Mouse (Mus musculus) urinary bladder, postnatal 14 days (tissue): ENCODE measurements around the gene Hlcs.

Experiments
- DNase-seq: peaks from one replicate; pipeline ENCODE4 v3.0.0; 2021; ENCODE audit warnings: low spot score

The Hlcs gene

DNA sequence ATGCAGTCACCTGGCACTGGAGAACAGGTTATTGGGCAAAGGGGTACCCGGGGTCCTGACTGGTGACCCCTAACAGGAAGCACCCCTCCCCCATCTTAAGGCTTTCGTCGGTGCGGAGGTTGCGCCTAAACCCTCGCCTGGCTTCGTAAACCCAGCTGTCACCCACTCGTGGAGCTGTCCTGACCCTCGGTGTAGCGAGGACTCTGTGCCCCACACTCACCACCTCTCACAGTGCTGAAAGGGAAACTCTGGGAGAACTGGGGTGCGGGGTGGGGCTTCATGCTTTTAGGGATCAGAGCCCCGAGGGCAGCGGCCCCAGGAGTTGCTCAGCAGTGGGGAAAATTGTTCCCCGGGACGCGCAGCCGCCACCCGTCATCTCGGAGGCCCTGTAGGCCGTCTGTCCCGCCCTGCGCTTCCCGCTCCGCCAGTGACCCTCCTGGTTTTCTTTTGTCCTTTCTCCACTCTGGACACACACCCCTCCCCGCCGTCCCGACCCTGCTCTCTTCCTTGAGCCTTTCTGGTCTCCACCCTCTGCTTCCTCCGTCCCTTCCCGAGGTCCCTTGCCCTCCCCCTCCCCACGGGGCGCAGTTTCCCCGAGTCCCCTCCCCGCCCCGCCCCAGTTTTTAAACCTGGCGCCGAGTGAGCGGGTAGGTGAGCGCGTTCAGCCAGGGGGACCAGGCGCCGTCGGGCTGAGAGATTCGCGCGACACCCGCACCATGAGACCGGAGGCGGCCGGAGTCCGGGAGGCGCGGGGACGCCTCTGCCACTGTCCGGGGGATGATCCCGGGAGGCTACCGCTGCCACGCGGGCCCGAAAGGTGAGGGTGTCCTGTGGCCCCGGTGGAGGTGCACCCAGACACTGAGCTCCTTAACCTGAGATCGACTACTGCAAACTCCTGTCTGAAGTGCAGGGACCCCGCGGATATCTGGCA lies 14.7 kb upstream of the Hlcs start, which contains the start of gene Ripply3:
Ripply3 (plus strand) TSS at position 640 of the 931 bp plus-strand sequence.
- peak; percentile 41 for DNase-seq

- DNase-seq = no peak
These were observed 12.6 kb upstream of the Hlcs start for GRCm38 (mm10) chr16:94326008-94326407.

- no peak for DNase-seq
These were observed 10.3 kb upstream of the Hlcs start for GRCm38 (mm10) chr16:94323681-94324080.

- no peak for DNase-seq
These were observed 6.9 kb upstream of the Hlcs start for GRCm38 (mm10) chr16:94320223-94320622.

DNA sequence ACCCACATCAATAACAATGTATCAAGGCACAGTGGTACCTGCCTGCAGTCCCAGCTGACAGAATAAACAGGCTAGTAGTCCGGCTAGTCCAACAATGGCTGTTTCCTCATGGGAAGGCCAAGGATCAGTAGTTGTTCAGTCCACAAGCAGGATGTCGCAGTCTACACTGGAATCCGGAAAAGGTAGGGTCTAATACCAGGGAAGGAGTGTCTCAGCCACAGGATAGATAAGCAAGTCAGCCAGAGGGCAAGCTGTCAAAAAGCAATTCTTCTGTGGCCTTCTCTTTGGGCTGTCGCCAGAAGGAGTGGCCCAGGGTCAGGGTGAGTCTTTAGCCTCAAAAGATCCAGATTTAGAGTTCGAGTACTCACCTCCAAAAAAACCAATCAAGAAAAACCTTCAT lies 4.4 kb upstream of the Hlcs start:
- DNase-seq = peak; percentile 52

GRCm38 (mm10) chr16:94315215-94315614 lies 1.8 kb upstream of the Hlcs start:
- no peak for DNase-seq

- DNase-seq = no peak
These were observed 1.3 kb upstream of the Hlcs start for GRCm38 (mm10) chr16:94314626-94315025.

DNA sequence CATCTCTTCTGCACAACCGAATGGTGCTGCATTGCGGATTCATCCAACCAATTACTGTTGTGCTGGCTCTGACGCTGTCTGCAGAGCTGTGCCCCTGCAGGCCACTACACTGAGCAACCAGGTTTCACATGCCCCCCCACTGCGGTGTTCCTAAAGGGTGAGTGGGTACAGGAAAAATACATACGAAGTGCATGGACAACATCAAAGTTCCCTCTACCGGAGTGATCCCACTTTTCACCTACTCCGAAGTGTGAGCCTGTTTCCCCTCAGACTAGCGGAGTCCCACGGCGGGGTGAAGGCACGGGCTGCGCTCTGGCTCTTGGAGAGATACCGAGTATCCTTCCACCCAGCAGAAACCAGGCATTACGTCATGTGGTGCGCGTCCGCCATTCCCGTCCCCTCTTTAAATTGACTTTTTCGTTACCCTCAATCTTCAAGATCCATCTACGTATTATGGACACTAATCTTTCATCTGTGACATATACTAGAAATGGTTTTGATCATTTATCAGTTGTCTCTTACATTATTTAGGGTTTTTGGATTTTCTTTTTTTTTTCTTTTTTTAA lies 625 bp downstream of the Hlcs start:
- peak; percentile 78 for DNase-seq

GRCm38 (mm10) chr16:94311931-94312330 lies 1.4 kb downstream of the Hlcs start:
- DNase-seq = no peak

DNA sequence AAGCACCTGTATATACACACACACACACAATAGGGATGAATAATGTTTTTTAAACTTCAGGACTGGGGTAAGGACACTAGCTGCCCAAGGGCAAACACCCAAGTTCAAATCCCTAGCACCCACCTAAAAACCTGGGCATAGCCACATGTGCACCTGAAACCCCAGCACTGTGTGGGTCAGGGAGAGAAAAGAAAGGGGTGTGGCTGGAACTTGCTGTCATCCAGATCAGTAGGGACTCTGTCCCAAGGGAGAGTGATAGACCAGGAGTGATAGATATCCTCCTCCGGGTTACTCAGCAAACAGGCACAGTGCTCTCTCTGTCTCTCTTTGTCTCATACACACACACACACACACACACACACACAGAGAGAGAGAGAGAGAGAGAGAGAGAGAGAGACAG lies 2.0 kb downstream of the Hlcs start:
- DNase-seq = no peak

- no peak for DNase-seq
These were observed 4.3 kb downstream of the Hlcs start for GRCm38 (mm10) chr16:94309025-94309424.

DNA sequence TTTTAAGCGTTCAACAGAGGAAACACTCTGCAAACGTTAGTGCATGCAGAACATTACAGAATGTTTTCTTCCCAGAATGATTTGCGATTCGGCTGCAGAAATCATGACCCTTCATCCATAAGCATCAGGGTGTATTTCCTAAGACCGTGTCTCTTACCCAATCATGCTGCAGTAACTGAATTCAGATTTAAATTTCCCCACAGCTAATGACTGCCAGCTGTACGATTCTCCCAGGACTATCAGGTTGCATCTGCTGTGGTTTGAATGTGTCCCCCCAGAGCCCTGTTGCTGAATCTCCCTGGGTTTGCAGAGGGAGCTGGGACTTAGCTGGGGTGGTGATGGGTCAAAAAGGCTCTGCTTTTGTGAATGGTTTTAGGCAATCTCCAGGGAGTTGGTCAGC lies 5.4 kb downstream of the Hlcs start:
- no peak for DNase-seq

- no peak for DNase-seq
These were observed 5.8 kb downstream of the Hlcs start for GRCm38 (mm10) chr16:94307526-94307925.

GRCm38 (mm10) chr16:94303203-94303535 lies 10.2 kb downstream of the Hlcs start:
- DNase-seq = no peak

GRCm38 (mm10) chr16:94302274-94303202 lies 10.8 kb downstream of the Hlcs start:
- DNase-seq = peak; percentile 37

DNA sequence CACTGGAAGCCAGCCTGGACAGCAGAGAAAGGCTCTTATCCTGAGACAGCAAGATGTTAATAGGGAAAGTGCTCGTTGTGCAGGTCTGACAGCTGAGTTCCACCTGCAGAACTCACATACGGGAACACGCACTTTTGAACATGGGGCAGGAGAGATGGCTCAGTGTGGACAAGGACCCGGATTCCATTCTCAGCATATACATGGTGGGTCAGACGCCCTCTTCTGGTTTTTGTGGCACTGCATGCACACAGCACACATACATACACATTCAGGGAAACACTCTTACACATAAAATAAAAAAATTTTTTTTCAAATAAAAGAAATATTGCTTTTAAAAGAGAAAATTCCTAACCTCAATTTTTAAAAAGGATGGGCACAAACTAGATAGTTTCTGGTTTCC lies 11.7 kb downstream of the Hlcs start:
- DNase-seq = no peak

DNA sequence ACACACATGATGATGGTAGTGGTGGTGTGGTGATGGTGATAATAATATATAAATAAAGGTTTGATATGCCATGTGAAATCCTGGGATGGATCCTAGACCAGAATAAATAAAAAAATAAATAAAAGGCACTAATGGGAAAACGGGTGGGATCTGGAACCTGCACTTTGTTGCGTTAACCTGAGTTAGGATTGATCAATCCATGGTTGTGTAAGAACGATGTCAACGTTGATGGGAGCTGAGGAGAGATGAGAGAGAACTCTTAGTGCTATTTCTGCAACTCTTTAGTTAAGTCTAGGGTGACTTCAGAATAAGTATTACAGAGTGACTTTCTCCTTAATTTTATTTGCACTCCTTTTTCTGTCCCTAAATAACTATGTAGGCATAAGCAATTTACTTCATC lies 12.2 kb downstream of the Hlcs start:
- DNase-seq = no peak

DNA sequence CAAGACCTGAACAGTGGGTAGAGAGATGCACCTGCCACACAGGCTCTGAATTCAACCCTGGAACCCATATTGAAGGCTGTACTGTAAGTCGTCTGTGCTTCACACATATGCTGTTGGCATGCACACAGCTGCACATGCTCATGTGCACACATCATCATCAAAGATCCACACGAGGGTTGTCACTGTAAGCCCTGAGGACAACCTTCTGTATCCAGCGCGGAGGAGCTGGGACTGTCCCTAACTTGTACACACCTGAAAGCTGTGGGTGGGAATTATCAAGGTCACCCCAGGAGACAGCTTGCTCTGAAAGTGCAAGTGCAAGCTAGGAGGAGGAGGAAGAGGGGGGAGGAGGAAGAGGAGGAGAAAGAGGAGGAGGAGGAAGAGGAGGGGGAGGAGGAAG lies 14.2 kb downstream of the Hlcs start:
- no peak for DNase-seq

DNA sequence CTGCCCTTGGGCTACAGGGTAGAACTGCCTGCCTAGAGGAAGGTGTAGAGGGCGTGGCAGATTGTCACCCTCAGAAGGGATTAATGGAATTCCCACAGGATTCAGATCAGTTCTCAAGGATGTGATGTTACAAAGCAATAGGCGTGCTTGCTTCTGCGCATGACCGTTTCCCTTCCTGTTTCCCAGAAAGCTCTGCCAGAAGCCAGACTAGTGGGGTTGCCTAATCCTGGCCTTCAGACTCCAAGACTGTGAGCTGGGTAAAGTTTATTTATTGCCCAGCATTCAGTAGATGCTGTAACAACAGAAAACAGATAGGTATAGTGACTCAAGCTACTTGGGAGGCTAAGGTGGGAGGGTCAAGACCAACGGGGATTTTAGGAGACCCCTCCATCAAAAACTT lies 15.3 kb downstream of the Hlcs start:
- no peak for DNase-seq

DNA sequence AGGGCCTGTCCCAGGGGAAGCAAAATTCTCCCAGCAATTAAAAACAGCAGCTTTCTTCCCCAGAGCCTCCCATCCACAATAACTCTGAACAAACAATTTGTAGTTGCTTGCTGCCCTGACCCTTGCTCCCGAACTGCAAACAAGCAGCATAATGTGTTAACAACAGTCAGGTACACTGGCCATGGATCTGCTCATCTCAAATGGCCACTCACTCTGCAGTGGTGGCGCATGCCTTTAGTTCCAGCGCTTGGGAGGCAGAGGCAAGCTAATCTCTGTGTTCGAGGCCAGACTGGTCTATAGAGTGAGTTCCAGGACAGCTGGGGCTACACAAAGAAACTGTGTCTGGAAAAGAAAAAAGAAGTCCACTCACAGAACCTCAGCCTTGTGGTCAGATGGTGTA lies 22.2 kb downstream of the Hlcs start:
- no peak for DNase-seq

DNA sequence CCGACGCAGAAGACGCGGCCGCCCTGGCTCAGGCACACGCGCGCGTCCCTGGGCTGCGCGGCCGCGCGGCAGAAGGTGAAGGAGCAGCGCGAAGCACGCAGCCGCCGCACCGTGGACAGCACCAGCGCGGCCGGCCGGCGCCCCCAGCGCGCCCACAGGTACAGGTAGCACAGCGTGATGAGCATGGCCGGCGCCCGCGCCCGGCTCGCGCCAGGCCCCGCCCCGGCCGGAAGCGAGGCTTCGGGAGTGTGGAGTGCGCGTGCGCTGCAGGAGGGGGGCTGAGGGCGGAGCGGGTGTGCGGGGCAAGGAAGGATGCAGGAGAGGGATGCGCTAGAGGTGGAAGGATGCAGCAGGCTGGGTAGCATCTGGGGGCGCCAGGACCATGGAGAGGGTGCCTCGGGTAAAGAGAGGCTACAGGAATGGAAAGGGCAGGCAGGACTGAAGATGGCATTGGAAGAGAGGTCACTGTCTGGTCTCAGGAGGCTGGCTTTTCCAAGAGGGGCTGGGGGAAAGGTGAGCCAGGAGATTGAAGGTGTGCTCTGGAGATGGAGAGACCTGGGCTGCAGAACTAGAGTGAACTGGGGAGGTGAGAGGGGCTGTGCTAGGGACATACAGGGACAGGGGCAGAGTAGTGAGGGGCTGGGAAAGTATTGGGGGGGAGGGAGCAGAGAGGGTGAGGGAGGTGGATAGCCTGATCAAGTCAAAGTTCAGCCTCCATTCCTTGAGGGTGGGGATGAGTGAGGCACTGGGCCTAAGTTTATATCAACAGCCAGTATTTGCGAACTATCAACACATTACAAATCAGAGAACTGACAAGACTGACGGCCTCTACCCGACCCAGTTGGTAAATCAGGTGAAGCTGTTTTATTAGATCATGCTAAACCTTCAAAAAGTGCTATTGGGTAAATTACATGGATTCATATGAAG lies 23.0 kb downstream of the Hlcs start:
- DNase-seq = peak; percentile 80
